Mouse (Mus musculus) hindbrain, embryonic 15.5 days (tissue): ENCODE results near the gene Gm49425. TPM values are rescaled to one million over a fixed set of nuclear protein-coding genes. Genes with fewer than 3 reads are reported as not detected.

Source experiments
- ATAC-seq: fragments of 200-750 bp; cut with Nextera tagmentation; 2 replicates; pipeline ENCODE4 v1.8.0; 2017; ENCODE audit warnings: low read depth, moderate number of reproducible peaks, moderate TSS enrichment; ENCODE audit not compliant: low FRiP score
- H3K27ac ChIP-seq: fragments of 300-500 bp; sonication (generic); replicated peaks from 2 replicates; pipeline ENCODE4 v1.5.1; 2015; ENCODE audit warnings: mild to moderate bottlenecking, inconsistent platforms
- H3K27me3 ChIP-seq: fragments of 300-500 bp; sonication (generic); 2 replicates; pipeline ENCODE4 v1.6.1; 2015; ENCODE audit warnings: control low read depth, inconsistent platforms
- H3K36me3 ChIP-seq: fragments of 300-500 bp; sonication (generic); 2 replicates; pipeline ENCODE4 v1.6.1; 2015; ENCODE audit warnings: control low read depth, inconsistent platforms
- H3K4me1 ChIP-seq: fragments of 300-500 bp; sonication (generic); replicated peaks from 2 replicates; pipeline ENCODE4 v1.6.1; 2015; ENCODE audit warnings: control low read depth, inconsistent platforms
- H3K4me2 ChIP-seq: fragments of 300-500 bp; sonication (generic); 2 replicates; pipeline ENCODE4 v1.6.1; 2015; ENCODE audit warnings: moderate library complexity, mild to moderate bottlenecking, inconsistent platforms
- H3K4me3 ChIP-seq: fragments of 300-500 bp; sonication (generic); 2 replicates; pipeline ENCODE4 v1.5.1; 2015; ENCODE audit warnings: mild to moderate bottlenecking, inconsistent platforms
- H3K9ac ChIP-seq: fragments of 300-500 bp; sonication (generic); 2 replicates; pipeline ENCODE4 v1.6.1; 2015; ENCODE audit warnings: inconsistent platforms
- H3K9me3 ChIP-seq: fragments of 300-500 bp; sonication (generic); 2 replicates; pipeline ENCODE4 v1.6.1; 2016; ENCODE audit warnings: control low read depth, inconsistent platforms
- WGBS: fragments of 180-500 bp; shearing (Covaris S2); methylation state at CpG from one replicate; pipeline ENCODE4 v1.1.7; 2015; 5-methylcytosine and 5-hydroxymethylcytosine counted together
- polyA plus RNA-seq: library from polyadenylated mRNA; unstranded; fragments of >200 nt; fragmentation: Nextera tagmentation; extraction: Ambion mirVana; gene quantifications from 2 replicates; pipeline ENCODE4 v1.2.1, GENCODE M21; 2015

Gene Gm49425
- polyA plus RNA-seq, 1 experiment from 2014 or later = not detected

DNA sequence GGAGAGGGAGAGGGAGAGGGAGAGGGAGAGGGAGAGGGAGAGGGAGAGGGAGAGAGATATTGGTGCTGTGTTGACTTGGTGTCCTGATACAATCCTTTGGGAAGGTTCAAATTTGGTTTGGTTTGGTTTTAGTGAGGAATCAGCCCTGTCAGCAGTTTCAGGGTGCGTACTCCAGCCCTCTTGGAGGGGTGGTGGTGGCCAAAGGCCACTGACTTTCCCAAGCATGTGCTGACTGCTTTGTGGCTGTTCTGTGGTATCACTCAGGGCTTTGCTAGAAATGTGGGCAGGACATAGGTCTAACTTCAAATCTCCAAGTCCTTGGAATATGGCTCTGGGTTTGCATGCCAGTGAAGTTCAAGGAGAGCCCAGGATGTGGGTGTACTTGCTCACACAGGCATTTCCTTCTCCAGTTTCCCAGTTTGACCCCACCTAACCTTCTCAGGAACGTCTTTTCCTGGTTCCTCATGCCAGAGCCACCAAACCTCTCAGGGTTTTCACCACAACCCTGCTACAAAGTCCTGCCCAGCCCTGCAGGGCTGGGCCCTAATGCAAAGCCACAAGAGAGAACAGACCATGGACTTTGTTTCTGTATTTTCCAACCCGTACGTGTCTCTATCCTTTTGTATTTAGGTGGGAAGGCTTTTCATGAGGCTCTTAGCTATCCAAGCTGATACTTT is 5.6 kb upstream of the Gm49425 start:
- no peak for ATAC-seq
- Histone ChIP-seq H3K4me2 (no peak overlapping the region), H3K4me1 (no peaks in the 10 kb centered on the region), H3K9ac (no peak overlapping the region), H3K9me3 (no peaks in the 10 kb centered on the region), H3K36me3 (no peaks in the 10 kb centered on the region), H3K27me3 (0 out of 2 replicates have a peak, but pooled peaks cover 8% of the 10 kb centered on the region), H3K27ac (no peak overlapping the region), H3K4me3 (no peak overlapping the region)
- 80% methylated on average over 4 of the region's 4 CpGs for WGBS

DNA sequence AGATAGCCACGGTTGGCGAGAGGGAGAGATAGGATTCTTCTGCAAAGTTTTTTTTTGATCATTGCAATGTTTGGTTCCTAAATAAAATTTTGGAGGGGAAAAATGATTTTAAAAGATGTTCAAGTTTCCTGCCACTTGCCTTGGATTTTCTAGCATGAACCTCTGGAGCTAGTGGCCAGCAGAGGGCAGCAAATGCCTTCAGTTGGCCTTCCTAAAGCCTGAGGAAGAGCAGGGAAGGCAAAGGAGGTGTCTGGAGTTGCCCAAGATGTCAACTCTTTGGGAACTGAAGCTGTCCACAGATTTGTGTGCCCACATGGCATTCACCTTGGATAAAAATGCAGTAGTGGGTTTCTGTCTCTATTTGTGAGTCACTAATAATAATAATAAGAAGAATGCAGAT is 2.7 kb upstream of the Gm49425 start:
- no peak overlapping the region for H3K9ac ChIP-seq
- no peak overlapping the region for H3K27ac ChIP-seq
- WGBS = 20% methylated on average over 2 of the region's 2 CpGs
- no peak overlapping the region for H3K4me2 ChIP-seq
- no peak for ATAC-seq
- H3K36me3 ChIP-seq = no peaks in the 10 kb centered on the region
- 0 out of 2 replicates have a peak, but pooled peaks cover 8% of the 10 kb centered on the region for H3K27me3 ChIP-seq
- H3K9me3 ChIP-seq = no peaks in the 10 kb centered on the region
- H3K4me3 ChIP-seq = no peak overlapping the region
- H3K4me1 ChIP-seq = no peaks in the 10 kb centered on the region

DNA sequence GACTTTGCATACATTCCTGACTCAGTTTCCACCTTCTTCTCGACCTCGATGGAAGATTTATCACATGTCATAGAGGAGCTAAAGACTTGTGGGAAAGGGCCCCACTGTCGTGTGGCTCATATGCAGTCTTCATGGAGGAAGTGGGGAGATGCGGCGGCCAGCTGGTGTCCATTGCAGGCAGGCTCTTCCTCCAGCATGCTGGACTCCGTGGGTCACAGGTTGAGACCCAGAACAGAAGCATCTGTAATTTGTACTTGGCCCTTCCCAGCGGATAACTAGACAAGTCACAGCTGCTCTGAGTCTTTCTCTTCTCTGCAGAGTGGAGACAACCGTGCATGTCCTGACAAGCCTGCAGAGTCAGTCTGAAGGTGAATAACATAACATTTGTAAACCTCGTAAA is 8.8 kb downstream of the Gm49425 start:
- no peaks in the 10 kb centered on the region for H3K4me1 ChIP-seq
- 90% methylated on average over 9 of the region's 9 CpGs for WGBS
- no peak for ATAC-seq
- H3K9me3 ChIP-seq = no peaks in the 10 kb centered on the region
- no peak overlapping the region for H3K4me3 ChIP-seq
- H3K27ac ChIP-seq = no peak overlapping the region
- H3K4me2 ChIP-seq = no peak overlapping the region
- no peaks in the 10 kb centered on the region for H3K27me3 ChIP-seq
- H3K36me3 ChIP-seq = no peaks in the 10 kb centered on the region
- no peak overlapping the region for H3K9ac ChIP-seq

DNA sequence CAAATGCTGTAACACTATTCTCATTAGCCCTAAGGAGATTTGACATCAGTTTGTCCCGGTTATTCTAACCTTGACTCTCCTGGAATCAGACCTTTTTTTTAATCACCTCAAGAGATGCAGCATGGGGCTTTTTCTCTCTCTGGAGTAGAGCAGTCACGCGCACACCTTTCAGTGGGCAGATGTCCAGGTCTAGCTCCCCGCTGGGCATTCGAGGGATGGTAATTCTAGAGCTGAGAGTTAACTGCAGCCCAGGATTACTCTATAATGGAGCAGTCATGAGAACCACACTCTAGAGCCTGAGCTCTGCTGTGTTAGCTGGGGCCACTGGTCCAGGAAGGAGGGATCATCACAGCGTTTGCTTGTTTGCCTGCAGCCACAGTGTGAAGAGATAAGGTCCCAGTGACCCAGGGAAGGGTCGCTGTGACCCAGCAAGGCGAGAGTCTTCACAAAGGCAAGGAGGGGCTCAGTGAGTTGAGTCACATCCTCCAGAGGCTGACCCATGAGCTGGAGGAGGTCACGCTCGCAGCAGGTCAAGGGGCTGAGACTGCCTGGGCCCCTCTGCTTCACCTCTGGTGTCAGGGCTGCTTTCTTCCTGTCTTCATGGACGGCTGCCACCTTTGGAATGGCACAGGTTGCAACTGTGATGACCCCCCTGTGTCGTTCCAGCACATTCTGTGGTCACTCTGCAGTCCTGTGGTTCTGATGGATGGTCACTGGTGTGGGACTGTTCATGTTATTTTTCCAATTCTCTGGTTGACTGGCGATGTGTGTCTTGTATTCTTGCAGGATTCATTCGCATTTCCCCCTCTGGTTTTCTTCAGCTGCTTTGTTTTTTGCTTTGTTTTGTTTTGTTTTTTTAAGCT is 9.9 kb downstream of the Gm49425 start:
- H3K27ac ChIP-seq = no peak overlapping the region
- H3K9me3 ChIP-seq = no peaks in the 10 kb centered on the region
- no peak overlapping the region for H3K4me3 ChIP-seq
- no peaks in the 10 kb centered on the region for H3K4me1 ChIP-seq
- no peaks in the 10 kb centered on the region for H3K36me3 ChIP-seq
- no peak overlapping the region for H3K9ac ChIP-seq
- 59% methylated on average over 14 of the region's 14 CpGs for WGBS
- H3K4me2 ChIP-seq = no peak overlapping the region
- ATAC-seq = no peak
- H3K27me3 ChIP-seq = no peaks in the 10 kb centered on the region

DNA sequence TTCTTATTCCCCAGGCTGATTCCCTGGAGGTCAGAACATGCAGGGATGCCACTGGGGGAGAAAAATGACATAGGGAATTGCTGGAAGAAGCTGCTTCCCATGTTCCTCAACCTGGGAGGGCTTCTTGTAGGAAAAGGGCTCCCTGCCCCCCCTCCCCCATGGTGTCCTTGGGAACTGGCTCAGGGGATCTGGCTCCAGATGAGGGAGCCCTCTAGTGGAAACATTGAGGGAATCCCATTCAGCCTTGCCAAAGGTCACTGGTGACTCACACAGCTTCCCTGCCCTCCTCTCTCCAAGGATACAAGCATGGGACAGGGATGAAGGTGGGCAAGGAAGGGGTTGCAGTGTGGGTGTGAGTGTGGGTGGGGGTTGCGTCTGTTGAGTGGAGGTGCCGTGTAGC is 19.9 kb downstream of the Gm49425 start:
- Histone ChIP-seq H3K9ac (no peak overlapping the region), H3K27ac (no peak overlapping the region), H3K27me3 (no peaks in the 10 kb centered on the region), H3K4me1 (no peaks in the 10 kb centered on the region), H3K9me3 (no peaks in the 10 kb centered on the region), H3K4me3 (no peak overlapping the region), H3K36me3 (no peaks in the 10 kb centered on the region), H3K4me2 (no peak overlapping the region)
- ATAC-seq = no peak
- 72% methylated on average over 2 of the region's 2 CpGs for WGBS

DNA sequence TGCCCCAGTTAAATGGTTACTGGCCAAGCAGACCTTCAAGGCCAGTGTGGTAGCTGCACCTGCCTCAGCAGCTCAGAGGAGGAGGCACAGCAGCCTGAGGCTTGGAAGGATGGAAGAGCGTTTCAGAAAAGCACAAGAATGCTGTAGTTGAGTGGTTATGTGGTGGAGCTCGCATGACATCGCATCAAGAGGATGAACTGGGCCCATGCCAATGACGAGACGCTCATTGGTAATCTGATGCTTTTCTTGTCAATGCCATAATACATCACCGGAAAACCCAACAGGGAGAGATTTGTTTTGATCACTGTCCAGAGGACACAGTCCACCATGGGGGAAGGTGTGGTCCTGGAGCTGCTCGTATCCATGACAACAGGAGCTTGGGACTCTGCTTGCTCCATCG is 21.8 kb downstream of the Gm49425 start:
- H3K27me3 ChIP-seq = no peaks in the 10 kb centered on the region
- ATAC-seq = no peak
- no peak overlapping the region for H3K4me2 ChIP-seq
- H3K27ac ChIP-seq = no peak overlapping the region
- no peaks in the 10 kb centered on the region for H3K36me3 ChIP-seq
- no peak overlapping the region for H3K9ac ChIP-seq
- H3K9me3 ChIP-seq = no peaks in the 10 kb centered on the region
- no peaks in the 10 kb centered on the region for H3K4me1 ChIP-seq
- H3K4me3 ChIP-seq = no peak overlapping the region
- WGBS = 89% methylated on average over 8 of the region's 8 CpGs

DNA sequence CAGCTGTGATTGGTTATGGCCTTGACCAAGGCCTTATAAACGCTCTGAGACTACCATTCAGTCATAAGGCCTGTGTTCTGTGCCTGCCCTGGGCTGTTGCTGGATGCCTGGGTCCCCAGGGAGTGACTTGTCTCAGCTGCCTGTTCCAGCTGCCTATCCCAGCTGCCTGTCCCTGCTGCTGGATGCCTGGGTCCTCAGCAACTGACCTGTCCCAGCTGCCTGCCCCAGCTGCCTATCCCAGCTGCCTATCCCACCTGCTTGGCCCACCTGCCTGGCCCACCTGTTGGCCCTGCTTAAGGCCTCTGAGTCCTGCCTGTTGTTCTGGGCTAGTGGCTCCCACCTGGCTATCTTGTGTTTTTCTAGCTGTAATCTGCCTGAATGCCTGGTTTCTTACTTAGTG is 22.9 kb downstream of the Gm49425 start:
- Histone ChIP-seq H3K27me3 (no peaks in the 10 kb centered on the region), H3K4me3 (no peak overlapping the region)
- 53% methylated on average over 1 of the region's 1 CpGs for WGBS

DNA sequence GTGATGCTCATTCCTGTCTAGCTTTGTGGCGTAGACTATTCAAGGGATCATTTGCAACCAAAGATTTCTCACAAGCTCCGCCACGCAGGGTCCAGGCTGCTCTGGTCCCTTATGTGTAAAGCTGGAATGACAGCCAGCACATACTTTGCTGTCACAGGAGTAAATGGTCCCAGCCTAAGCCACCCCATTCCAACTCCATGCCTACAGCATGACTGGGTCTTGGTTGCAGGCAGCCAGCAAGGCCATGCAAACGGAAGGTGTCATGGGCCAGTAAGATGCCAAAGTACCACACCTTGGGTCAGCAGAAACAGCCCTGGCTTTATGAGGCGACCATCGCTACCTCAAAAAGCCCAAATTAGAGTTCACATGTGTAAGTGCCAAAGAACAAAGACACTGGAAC is 23.3 kb downstream of the Gm49425 start:
- Histone ChIP-seq H3K4me1 (no peaks in the 10 kb centered on the region), H3K27me3 (no peaks in the 10 kb centered on the region), H3K4me3 (no peak overlapping the region), H3K27ac (no peak overlapping the region), H3K9ac (no peak overlapping the region), H3K36me3 (no peaks in the 10 kb centered on the region), H3K4me2 (no peak overlapping the region), H3K9me3 (no peaks in the 10 kb centered on the region)
- no peak for ATAC-seq
- 96% methylated on average over 6 of the region's 6 CpGs for WGBS

More for the DNA sequence above, 22.9 kb downstream of the Gm49425 start:
- Histone ChIP-seq H3K4me2 (no peak overlapping the region), H3K4me1 (no peaks in the 10 kb centered on the region), H3K36me3 (no peaks in the 10 kb centered on the region), H3K9me3 (no peaks in the 10 kb centered on the region), H3K27ac (no peak overlapping the region), H3K9ac (no peak overlapping the region)
- no peak for ATAC-seq

DNA sequence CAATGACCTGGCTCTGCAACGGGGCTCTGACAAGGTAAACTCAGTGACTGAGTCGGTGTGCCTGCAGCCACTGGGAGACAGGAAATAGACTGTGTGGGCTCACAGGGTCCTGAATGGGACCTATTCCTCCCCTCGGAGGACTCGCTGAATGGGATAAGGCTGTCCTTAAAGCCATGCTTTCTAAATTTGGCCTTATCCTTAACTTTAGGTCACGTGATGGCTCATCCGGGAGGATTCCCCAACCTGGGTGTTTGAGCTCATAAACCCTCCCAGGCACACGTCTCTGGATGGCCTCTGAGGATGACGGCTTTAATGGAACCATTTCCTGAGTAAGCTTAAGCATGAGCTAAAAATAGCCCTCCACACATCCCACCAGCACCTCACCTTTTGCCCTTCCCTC is 24.3 kb downstream of the Gm49425 start:
- H3K9me3 ChIP-seq = no peaks in the 10 kb centered on the region
- H3K4me3 ChIP-seq = no peak overlapping the region
- no peak for ATAC-seq
- H3K4me2 ChIP-seq = no peak overlapping the region
- WGBS = 75% methylated on average over 8 of the region's 8 CpGs
- no peak overlapping the region for H3K9ac ChIP-seq
- no peak overlapping the region for H3K27ac ChIP-seq
- no peaks in the 10 kb centered on the region for H3K4me1 ChIP-seq
- H3K27me3 ChIP-seq = no peaks in the 10 kb centered on the region
- H3K36me3 ChIP-seq = no peaks in the 10 kb centered on the region

DNA sequence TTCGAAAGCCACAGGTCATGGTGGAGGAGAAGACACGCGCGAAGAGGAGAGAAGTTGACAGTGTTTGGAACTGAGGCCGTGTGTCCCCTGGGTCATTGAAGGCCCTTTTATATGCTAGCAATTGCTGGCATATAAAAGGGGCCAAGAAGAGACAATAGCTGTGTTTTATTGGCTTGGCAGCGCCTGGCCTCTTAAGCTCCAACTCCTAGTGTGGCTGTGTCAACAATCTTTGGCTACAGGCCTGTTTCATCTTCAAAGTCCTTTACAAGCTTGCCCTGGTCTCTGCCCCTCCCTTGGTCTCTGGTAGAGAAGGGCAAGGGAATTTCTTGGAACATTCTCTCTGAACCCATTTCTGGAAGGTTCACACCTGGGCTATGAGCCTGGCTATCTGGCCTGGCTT is 25.6 kb downstream of the Gm49425 start, which contains the start of gene Krt83:
TSS of gene Krt83 (minus strand) at position 82 of the 400 bp plus-strand sequence.
- no peaks in the 10 kb centered on the region for H3K27me3 ChIP-seq
- no peak for ATAC-seq
- H3K36me3 ChIP-seq = no peaks in the 10 kb centered on the region
- WGBS = 58% methylated on average over 6 of the region's 6 CpGs
- H3K4me3 ChIP-seq = no peak within 1 kb of the TSS
- no peaks in the 10 kb centered on the region for H3K9me3 ChIP-seq
- H3K4me1 ChIP-seq = no peaks in the 10 kb centered on the region
- H3K9ac ChIP-seq = no peak within 1 kb of the TSS
- H3K4me2 ChIP-seq = no peak within 1 kb of the TSS
- H3K27ac ChIP-seq = no peak within 1 kb of the TSS

DNA sequence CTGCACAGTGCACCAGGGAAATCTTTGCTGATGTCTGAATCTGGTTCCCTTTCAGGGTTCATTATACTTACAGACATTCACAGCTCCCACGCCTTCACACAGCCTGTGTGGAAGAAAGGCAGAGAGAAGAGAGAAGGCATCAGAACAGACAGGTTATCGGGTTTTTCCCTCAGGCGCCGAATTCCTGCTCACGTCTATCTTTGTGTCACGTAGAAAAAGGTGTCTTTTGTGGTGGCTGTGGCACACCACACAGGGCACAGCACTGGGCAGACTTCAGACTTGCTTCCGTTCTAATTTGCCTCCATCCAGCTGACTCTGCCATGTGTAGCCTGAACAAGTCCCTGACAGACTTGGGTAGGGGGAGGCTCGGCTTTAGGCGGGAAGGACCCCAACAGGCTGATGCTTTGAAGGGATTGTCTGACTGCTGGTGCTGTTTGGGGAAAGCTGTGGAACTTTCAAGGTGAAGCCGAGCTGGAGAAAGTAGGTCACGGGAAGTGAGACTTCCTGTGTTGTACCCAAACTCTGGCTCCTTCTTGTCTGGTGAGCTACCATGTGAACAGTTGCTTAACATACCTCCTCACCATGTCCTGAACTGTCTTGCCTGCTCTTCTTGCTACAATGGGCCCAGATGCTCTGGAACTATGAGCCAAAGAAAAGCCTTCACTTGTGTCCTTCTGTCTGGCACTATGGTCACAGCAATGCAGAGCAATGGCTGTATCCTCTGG is 31.0 kb downstream of the Gm49425 start:
- no peak for ATAC-seq
- no peak overlapping the region for H3K27ac ChIP-seq
- WGBS = 89% methylated on average over 11 of the region's 11 CpGs
- H3K4me1 ChIP-seq = no peaks in the 10 kb centered on the region
- no peak overlapping the region for H3K9ac ChIP-seq
- H3K4me3 ChIP-seq = no peak overlapping the region
- no peak overlapping the region for H3K4me2 ChIP-seq
- no peaks in the 10 kb centered on the region for H3K9me3 ChIP-seq
- H3K27me3 ChIP-seq = no peaks in the 10 kb centered on the region
- no peaks in the 10 kb centered on the region for H3K36me3 ChIP-seq

DNA sequence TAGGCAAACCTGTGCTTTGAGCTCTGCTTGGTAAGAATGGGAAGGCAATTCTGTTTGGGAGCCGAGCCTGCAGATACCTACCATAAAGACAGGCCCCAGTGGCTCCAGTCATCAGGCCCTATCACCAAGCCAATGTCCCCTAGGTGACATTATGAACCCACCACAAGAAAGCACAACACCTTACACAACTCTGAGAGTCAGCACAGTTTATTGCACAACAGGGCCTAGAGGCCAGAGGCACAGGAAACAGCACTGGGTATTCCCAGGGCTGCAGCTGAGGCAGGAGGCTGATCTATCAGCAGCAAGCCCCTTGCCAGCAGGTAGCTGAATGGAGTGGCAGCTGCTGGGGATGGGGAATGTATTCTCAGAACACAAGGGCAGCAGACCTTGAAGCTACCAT is 32.1 kb downstream of the Gm49425 start:
- no peaks in the 10 kb centered on the region for H3K9me3 ChIP-seq
- ATAC-seq = no peak
- H3K27me3 ChIP-seq = no peaks in the 10 kb centered on the region
- H3K36me3 ChIP-seq = no peaks in the 10 kb centered on the region
- no peak overlapping the region for H3K4me2 ChIP-seq
- H3K9ac ChIP-seq = no peak overlapping the region
- WGBS = 85% methylated on average over 1 of the region's 1 CpGs
- no peak overlapping the region for H3K27ac ChIP-seq
- H3K4me1 ChIP-seq = no peaks in the 10 kb centered on the region
- H3K4me3 ChIP-seq = no peak overlapping the region
